Mouse (Mus musculus) CD4-positive, CD25-positive, alpha-beta regulatory T cell (primary cell): ENCODE measurements around the gene Traf3ip3. TPM values are rescaled to one million over a fixed set of nuclear protein-coding genes. Genes with fewer than 3 reads are reported as not detected.

ENCODE experiments used
- polyA plus RNA-seq: library from polyadenylated mRNA; unstranded; fragments of 100-300 nt; shearing (Covaris generic); gene quantifications from one replicate; pipeline ENCODE4 v1.2.1, GENCODE M21; 2017

Traf3ip3 gene
- polyA plus RNA-seq, result 602 TPM

GRCm38 (mm10) chr1:193201383-193201778 is at the start of gene Traf3ip3:
Gene Traf3ip3 (minus strand): TSS chr1:193201703.

DNA sequence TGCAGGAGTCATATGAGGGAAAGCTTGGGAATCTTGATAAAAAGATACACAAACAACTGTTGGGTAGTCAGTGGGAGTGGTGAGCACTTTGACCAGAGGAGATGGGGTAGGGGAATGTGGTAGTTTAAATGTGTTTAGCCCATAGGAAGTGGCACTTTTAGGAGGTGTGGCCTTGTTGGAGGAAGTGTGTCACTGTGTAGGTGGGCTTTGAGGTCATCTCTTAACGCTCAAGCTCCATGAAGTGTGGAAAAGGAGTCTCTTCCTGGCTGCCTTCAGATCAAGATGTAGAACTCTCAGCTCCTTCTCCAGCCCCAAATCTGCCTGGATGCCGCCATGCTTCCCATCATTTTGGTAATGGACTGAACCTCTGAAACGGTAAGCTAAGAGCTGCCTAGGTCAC is 6.0 kb upstream of the Traf3ip3 start, which contains the start of gene Lamb3:
Gene Lamb3 (plus strand): TSS at position 197 of the 400 bp plus-strand sequence.

DNA sequence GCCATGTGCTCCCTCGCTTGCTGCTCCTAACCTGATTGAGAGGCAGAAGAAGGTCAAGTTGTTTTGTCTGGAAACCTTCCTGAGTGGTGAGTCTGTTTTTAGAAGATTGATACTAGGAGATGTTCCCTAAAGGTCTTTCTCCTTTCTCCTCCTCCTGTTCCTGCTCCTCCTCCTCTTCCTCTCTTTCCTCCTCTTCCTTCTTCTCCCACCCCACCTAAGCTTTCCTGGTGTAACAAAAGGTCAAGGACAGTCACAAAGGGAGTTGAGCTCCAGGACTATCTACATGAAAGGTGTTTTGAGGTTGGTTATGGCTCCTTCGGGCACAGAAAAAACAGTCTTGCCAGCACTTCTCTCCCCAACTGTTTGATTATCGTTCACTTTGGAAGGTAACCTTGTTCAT is 33.8 kb downstream of the Traf3ip3 start, which contains the start of gene A130010J15Rik:
Gene A130010J15Rik (plus strand): TSS at position 301 of the 400 bp plus-strand sequence.

GRCm38 (mm10) chr1:193152872-193153271 is 48.6 kb downstream of the Traf3ip3 start, which contains the start of gene Irf6:
Gene Irf6 (plus strand): TSS chr1:193153111.

GRCm38 (mm10) chr1:193129786-193130455 is 71.6 kb downstream of the Traf3ip3 start, which contains the start of gene Diexf:
Gene Diexf (minus strand): TSS chr1:193130272.

Other genes with a start within 250 kb of the Traf3ip3 start
- 0.19 TPM for gene Syt14, start 165.9 kb downstream of the Traf3ip3 start, polyA plus RNA-seq
- gene Diexf, start 71.4 kb downstream of the Traf3ip3 start, polyA plus RNA-seq, result 5.2 TPM
- gene Irf6, start 48.6 kb downstream of the Traf3ip3 start, polyA plus RNA-seq, result 21.7 TPM
- gene A130010J15Rik, start 33.7 kb downstream of the Traf3ip3 start, polyA plus RNA-seq, result 9.8 TPM
- 23.9 TPM for gene Lamb3, start 6.0 kb upstream of the Traf3ip3 start, polyA plus RNA-seq
- 139 TPM for gene Hsd11b1, start 62.4 kb upstream of the Traf3ip3 start, polyA plus RNA-seq
- gene G0s2, start 71.5 kb upstream of the Traf3ip3 start, polyA plus RNA-seq, result 7.9 TPM
- gene Camk1g, start 168.6 kb upstream of the Traf3ip3 start, polyA plus RNA-seq, result not detected